Mouse (Mus musculus): ENCODE measurements around the gene Catsperb. TPM values are rescaled to one million over a fixed set of nuclear protein-coding genes. Genes with fewer than 3 reads are reported as not detected.
"Not testable (repeated sequence)": the region's sequence is repeated elsewhere in the genome, so short reads cannot be mapped to it uniquely, and the experiment has no call there.

The Catsperb gene
- not detected in 2 replicates for polyA plus RNA-seq (2014; fragmentation: Nextera tagmentation; extraction: Ambion mirVana)

GRCm38 (mm10) chr12:101404353-101404752, at the start of gene Catsperb:
TSS of gene Catsperb (plus strand) at chr12:101404653.
- 93% methylated on average over 1 of the region's 1 CpGs for WGBS
- H3K27ac ChIP-seq (ENCODE audit: low read depth); H3K4me1 ChIP-seq (replicated peaks; ENCODE audit: control insufficient read depth, insufficient read depth, low read length); H3K9me3 ChIP-seq (ENCODE audit: control insufficient read depth, low read length); H3K4me2 ChIP-seq (ENCODE audit: low read length); ATAC-seq (replicated peaks; ENCODE audit: low FRiP score, low TSS enrichment, low read depth); H3K27me3 ChIP-seq (replicated peaks; ENCODE audit: control insufficient read depth, insufficient read depth, low read length); H3K36me3 ChIP-seq (ENCODE audit: control insufficient read depth, insufficient read depth, low read length); DNase-seq (ENCODE audit: low spot score); H3K4me3 ChIP-seq (ENCODE audit: low read depth, low read length); H3K9ac ChIP-seq (ENCODE audit: low read length): not testable (repeated sequence)

- ATAC-seq (replicated peaks; ENCODE audit: low FRiP score, low TSS enrichment, low read depth); H3K27me3 ChIP-seq (replicated peaks; ENCODE audit: control insufficient read depth, insufficient read depth, low read length); H3K9me3 ChIP-seq (ENCODE audit: control insufficient read depth, low read length); H3K27ac ChIP-seq (ENCODE audit: low read depth); H3K9ac ChIP-seq (ENCODE audit: low read length); H3K4me2 ChIP-seq (ENCODE audit: low read length); DNase-seq (ENCODE audit: low spot score); H3K4me3 ChIP-seq (ENCODE audit: low read depth, low read length); H3K36me3 ChIP-seq (ENCODE audit: control insufficient read depth, insufficient read depth, low read length); H3K4me1 ChIP-seq (replicated peaks; ENCODE audit: control insufficient read depth, insufficient read depth, low read length): not testable (repeated sequence)
- 85% methylated on average over 1 of the region's 1 CpGs for WGBS
These were observed 43.0 kb upstream of the Catsperb start for GRCm38 (mm10) chr12:101361468-101361867.

- not testable (repeated sequence) for H3K4me3 ChIP-seq (ENCODE audit: low read depth, low read length); H3K27me3 ChIP-seq (replicated peaks; ENCODE audit: control insufficient read depth, insufficient read depth, low read length); H3K4me2 ChIP-seq (ENCODE audit: low read length); H3K4me1 ChIP-seq (replicated peaks; ENCODE audit: control insufficient read depth, insufficient read depth, low read length); H3K9me3 ChIP-seq (ENCODE audit: control insufficient read depth, low read length); H3K9ac ChIP-seq (ENCODE audit: low read length); DNase-seq (ENCODE audit: low spot score); ATAC-seq (replicated peaks; ENCODE audit: low FRiP score, low TSS enrichment, low read depth); H3K36me3 ChIP-seq (ENCODE audit: control insufficient read depth, insufficient read depth, low read length); H3K27ac ChIP-seq (ENCODE audit: low read depth)
- no CpG with 5 or more reads among the region's 1 CpGs for WGBS
These were observed 23.0 kb upstream of the Catsperb start for GRCm38 (mm10) chr12:101381460-101381859.

- ATAC-seq (replicated peaks; ENCODE audit: low FRiP score, low TSS enrichment, low read depth) (no peak), DNase-seq (ENCODE audit: low spot score) (no peak)
- no peak overlapping the region for H3K9ac ChIP-seq (ENCODE audit: low read length)
- no peak overlapping the region for H3K4me2 ChIP-seq (ENCODE audit: low read length)
- H3K4me1 ChIP-seq (replicated peaks; ENCODE audit: control insufficient read depth, insufficient read depth, low read length) = no peaks in the 10 kb centered on the region
- no peak overlapping the region for H3K27ac ChIP-seq (ENCODE audit: low read depth)
- no peak overlapping the region for H3K4me3 ChIP-seq (ENCODE audit: low read depth, low read length)
- 67% methylated on average over 1 of the region's 1 CpGs for WGBS
- no peaks in the 10 kb centered on the region for H3K36me3 ChIP-seq (ENCODE audit: control insufficient read depth, insufficient read depth, low read length)
- no peaks in the 10 kb centered on the region for H3K9me3 ChIP-seq (ENCODE audit: control insufficient read depth, low read length)
- no peaks in the 10 kb centered on the region for H3K27me3 ChIP-seq (replicated peaks; ENCODE audit: control insufficient read depth, insufficient read depth, low read length)
These were observed 21.7 kb downstream of the Catsperb start for GRCm38 (mm10) chr12:101426131-101426530.

GRCm38 (mm10) chr12:101462051-101462450, 57.6 kb downstream of the Catsperb start:
- H3K9me3 ChIP-seq (ENCODE audit: control insufficient read depth, low read length) = no peaks in the 10 kb centered on the region
- WGBS = 94% methylated on average over 5 of the region's 5 CpGs
- DNase-seq (ENCODE audit: low spot score) (no peak), ATAC-seq (replicated peaks; ENCODE audit: low FRiP score, low TSS enrichment, low read depth) (no peak)
- no peaks in the 10 kb centered on the region for H3K27me3 ChIP-seq (replicated peaks; ENCODE audit: control insufficient read depth, insufficient read depth, low read length)
- no peaks in the 10 kb centered on the region for H3K4me1 ChIP-seq (replicated peaks; ENCODE audit: control insufficient read depth, insufficient read depth, low read length)
- H3K4me3 ChIP-seq (ENCODE audit: low read depth, low read length) = no peak overlapping the region
- no peak overlapping the region for H3K27ac ChIP-seq (ENCODE audit: low read depth)
- H3K9ac ChIP-seq (ENCODE audit: low read length) = no peak overlapping the region
- no peaks in the 10 kb centered on the region for H3K36me3 ChIP-seq (ENCODE audit: control insufficient read depth, insufficient read depth, low read length)
- no peak overlapping the region for H3K4me2 ChIP-seq (ENCODE audit: low read length)

- H3K9me3 ChIP-seq (ENCODE audit: control insufficient read depth, low read length) = no peaks in the 10 kb centered on the region
- H3K9ac ChIP-seq (ENCODE audit: low read length) = no peak overlapping the region
- H3K4me2 ChIP-seq (ENCODE audit: low read length) = no peak overlapping the region
- H3K36me3 ChIP-seq (ENCODE audit: control insufficient read depth, insufficient read depth, low read length) = no peaks in the 10 kb centered on the region
- no peaks in the 10 kb centered on the region for H3K27me3 ChIP-seq (replicated peaks; ENCODE audit: control insufficient read depth, insufficient read depth, low read length)
- ATAC-seq (replicated peaks; ENCODE audit: low FRiP score, low TSS enrichment, low read depth) (no peak), DNase-seq (ENCODE audit: low spot score) (no peak)
- no peaks in the 10 kb centered on the region for H3K4me1 ChIP-seq (replicated peaks; ENCODE audit: control insufficient read depth, insufficient read depth, low read length)
- no peak overlapping the region for H3K27ac ChIP-seq (ENCODE audit: low read depth)
- H3K4me3 ChIP-seq (ENCODE audit: low read depth, low read length) = no peak overlapping the region
These were observed 79.1 kb downstream of the Catsperb start for GRCm38 (mm10) chr12:101483571-101483970.

- H3K4me3 ChIP-seq (ENCODE audit: low read depth, low read length); H3K36me3 ChIP-seq (ENCODE audit: control insufficient read depth, insufficient read depth, low read length); DNase-seq (ENCODE audit: low spot score); H3K9ac ChIP-seq (ENCODE audit: low read length); H3K27me3 ChIP-seq (replicated peaks; ENCODE audit: control insufficient read depth, insufficient read depth, low read length); H3K4me1 ChIP-seq (replicated peaks; ENCODE audit: control insufficient read depth, insufficient read depth, low read length); H3K9me3 ChIP-seq (ENCODE audit: control insufficient read depth, low read length); H3K4me2 ChIP-seq (ENCODE audit: low read length); H3K27ac ChIP-seq (ENCODE audit: low read depth); ATAC-seq (replicated peaks; ENCODE audit: low FRiP score, low TSS enrichment, low read depth): not testable (repeated sequence)
- WGBS = 82% methylated on average over 2 of the region's 2 CpGs
These were observed 106.9 kb downstream of the Catsperb start for GRCm38 (mm10) chr12:101511326-101511725.

- DNase-seq (ENCODE audit: low spot score); H3K9ac ChIP-seq (ENCODE audit: low read length); H3K9me3 ChIP-seq (ENCODE audit: control insufficient read depth, low read length); ATAC-seq (replicated peaks; ENCODE audit: low FRiP score, low TSS enrichment, low read depth); H3K27me3 ChIP-seq (replicated peaks; ENCODE audit: control insufficient read depth, insufficient read depth, low read length); H3K4me2 ChIP-seq (ENCODE audit: low read length); H3K4me3 ChIP-seq (ENCODE audit: low read depth, low read length); H3K36me3 ChIP-seq (ENCODE audit: control insufficient read depth, insufficient read depth, low read length); H3K27ac ChIP-seq (ENCODE audit: low read depth); H3K4me1 ChIP-seq (replicated peaks; ENCODE audit: control insufficient read depth, insufficient read depth, low read length): not testable (repeated sequence)
These were observed 202.2 kb downstream of the Catsperb start for GRCm38 (mm10) chr12:101606622-101607021.

GRCm38 (mm10) chr12:101633137-101633536, 228.7 kb downstream of the Catsperb start:
- no peak overlapping the region for H3K4me2 ChIP-seq (ENCODE audit: low read length)
- ATAC-seq (replicated peaks; ENCODE audit: low FRiP score, low TSS enrichment, low read depth) (no peak), DNase-seq (ENCODE audit: low spot score) (no peak)
- H3K9me3 ChIP-seq (ENCODE audit: control insufficient read depth, low read length) = no peaks in the 10 kb centered on the region
- no peak overlapping the region for H3K9ac ChIP-seq (ENCODE audit: low read length)
- H3K27ac ChIP-seq (ENCODE audit: low read depth) = no peak overlapping the region
- WGBS = 88% methylated on average over 1 of the region's 1 CpGs
- no peaks in the 10 kb centered on the region for H3K27me3 ChIP-seq (replicated peaks; ENCODE audit: control insufficient read depth, insufficient read depth, low read length)
- no peaks in the 10 kb centered on the region for H3K4me1 ChIP-seq (replicated peaks; ENCODE audit: control insufficient read depth, insufficient read depth, low read length)
- no peaks in the 10 kb centered on the region for H3K36me3 ChIP-seq (ENCODE audit: control insufficient read depth, insufficient read depth, low read length)
- no peak overlapping the region for H3K4me3 ChIP-seq (ENCODE audit: low read depth, low read length)
